Mouse (Mus musculus): Measurements from ENCODE around the gene Dchs2.
A peak's percentile ranks its signal among the peaks of the same experiment; 100 is the strongest.
"Not testable (repeated sequence)": the region's sequence is repeated elsewhere in the genome, so short reads cannot be mapped to it uniquely, and the experiment has no call there.

Gene Dchs2

DNA sequence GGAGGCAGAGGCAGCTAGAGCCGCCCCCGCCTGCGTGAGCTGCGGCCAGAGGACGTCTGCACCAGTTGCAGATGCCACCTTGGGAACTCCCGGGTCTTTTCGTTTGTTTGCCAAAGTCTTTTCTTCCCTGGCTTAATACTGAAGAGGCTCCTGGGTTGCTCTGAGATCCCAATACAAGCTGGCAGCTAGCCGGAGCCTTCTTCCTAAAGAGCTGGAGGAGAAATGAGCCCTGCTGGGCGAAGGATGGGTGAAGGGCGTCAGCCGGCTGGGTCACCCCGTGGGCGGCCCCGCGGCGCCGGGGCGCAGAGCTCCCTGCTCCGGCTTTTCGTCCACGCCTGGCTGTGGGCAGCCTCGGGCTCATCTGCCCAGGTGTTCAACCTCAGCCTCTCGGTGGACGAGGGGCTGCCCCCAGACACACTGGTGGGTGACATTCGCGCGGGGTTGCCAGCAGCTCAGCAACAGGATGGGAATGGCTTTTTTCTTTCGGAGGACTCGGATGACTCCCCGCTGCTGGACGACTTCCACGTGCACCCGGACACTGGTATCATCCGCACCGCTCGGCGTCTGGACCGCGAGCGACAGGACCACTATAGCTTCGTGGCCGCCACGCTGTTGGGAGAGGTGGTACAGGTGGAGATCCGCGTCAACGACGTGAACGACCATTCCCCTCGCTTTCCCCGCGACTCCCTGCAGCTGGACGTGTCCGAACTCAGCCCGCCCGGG lies at the start of gene Dchs2:
Dchs2 (plus strand) TSS at position 223 of the 723 bp plus-strand sequence.
- no peak for DNase-seq (ENCODE audit: low read depth)

DNA sequence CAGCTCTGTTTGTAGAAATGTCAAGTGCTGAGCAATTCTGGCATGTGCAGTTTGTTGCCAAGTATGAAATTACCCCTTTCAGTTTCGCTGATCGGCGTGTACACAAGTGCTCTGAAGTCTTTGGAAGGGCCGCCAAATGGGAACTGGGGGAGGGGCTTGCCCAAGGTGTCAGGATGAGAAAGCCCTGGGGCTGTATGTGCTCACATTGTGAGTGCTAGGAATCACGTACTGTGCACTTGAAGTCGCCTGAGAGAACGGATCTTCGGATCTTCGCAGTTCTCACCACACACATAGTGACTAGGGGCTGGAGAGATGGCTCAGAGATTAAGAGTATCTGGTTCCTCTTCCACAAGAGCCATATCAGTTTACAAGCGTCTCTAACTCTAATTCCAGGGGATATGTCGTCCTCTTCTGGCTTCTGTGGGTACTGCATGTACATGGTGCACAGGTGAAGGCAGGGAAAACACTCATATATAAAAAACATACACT lies 47.1 kb upstream of the Dchs2 start:
- DNase-seq (ENCODE audit: low read depth): peak; percentile 71

DNA sequence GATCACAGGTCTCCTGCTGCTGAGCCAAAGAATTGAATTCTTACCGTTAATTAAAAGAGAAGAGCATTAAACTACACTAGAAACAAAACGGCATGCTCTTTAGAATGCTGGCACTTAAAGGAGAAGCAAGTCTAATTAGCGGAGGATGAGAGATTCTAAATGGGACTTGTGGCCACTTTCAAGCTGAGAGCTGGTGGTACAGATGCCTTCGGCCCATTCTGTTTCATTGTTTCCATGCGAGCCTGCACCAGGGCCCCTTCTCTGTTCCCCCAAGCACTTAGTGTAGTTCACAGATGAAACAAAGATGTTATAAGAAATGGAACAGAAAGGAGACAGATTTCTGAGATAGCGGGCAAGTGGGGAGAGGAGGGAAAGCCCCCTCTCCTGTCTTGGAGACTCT lies 30.2 kb upstream of the Dchs2 start:
- no peak for DNase-seq (ENCODE audit: low read depth)

DNA sequence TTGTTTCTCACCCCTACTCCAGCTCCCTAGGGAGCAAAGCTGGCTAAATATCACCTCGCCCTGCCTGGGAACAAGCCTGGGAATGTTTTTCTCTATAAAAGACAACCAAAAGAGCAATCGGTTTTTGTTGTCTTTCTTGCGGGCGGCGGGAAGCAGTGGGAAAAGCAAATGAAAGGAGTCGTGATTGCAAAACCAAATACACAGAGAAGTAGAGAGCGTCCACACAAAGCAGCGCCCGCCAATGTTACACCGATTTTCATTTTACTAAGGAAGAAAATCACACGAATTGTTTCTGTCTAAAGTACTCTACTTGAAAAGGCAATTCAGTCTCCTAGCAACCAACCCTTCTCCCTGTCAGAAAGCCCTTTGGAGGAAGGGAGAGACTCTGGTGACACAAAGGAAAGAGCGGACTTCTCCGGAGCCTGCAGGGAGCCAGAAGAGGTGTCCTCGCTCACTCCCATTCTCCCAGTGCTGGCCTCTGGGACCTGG lies 29.2 kb upstream of the Dchs2 start:
- DNase-seq (ENCODE audit: low read depth): no peak

DNA sequence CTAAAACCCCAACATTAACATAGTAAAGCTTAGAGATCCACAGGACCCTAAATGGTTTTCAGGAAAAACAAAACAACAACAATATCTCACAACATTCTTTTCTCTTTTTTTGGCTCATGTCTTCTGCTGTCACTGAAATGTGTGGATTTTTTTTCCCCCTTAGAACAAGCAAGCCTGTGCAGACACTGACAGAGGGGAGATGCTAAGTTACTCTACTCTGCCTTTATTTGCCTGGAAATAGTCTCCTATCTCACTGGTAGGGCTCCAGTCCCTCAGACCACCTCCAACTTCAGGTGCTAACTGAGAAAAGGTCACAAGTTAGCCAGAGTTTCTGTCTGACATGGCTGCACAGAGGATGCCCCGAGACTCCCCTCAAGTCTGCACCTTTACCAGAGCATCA lies 28.6 kb upstream of the Dchs2 start:
- DNase-seq (ENCODE audit: low read depth): no peak

DNA sequence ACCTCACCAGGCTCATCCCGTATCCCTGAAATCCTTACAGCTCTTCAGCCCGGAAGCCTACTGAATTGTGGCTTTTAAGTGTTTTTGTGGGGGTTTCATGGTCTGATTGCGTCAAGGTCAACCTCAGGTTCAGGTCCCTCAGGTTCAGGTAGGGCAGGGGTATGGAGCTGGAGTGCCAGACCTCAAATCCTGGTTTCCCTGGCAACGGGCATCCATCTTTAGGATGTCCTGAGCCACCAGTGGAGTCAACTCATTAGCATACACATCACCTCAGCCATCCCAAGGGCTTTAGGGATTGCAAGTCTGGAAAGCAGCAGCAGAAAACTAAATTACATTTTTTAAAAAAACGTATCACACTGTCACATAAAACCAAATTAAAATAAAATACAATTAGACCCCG lies 28.1 kb upstream of the Dchs2 start:
- no peak for DNase-seq (ENCODE audit: low read depth)

DNA sequence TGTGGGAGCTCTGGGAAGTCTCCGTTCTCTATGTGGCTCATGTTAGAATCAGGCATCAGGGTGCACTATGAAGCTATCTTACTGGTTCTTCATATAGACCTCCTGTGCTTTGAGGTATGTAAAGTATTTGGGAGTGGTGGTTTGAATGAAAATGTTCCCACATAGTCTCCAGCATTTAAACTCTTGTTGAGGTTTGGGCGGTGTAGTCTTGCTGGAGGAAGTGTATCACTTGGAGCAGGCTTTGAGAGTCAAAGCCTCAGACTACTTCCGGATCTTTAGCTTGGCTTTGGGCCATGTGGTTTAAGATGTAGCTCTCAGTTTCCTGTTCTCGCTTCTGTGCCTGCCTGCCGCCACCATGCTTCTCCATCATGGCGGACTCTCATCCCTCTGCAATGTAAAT lies 25.5 kb upstream of the Dchs2 start:
- DNase-seq (ENCODE audit: low read depth): no peak

DNA sequence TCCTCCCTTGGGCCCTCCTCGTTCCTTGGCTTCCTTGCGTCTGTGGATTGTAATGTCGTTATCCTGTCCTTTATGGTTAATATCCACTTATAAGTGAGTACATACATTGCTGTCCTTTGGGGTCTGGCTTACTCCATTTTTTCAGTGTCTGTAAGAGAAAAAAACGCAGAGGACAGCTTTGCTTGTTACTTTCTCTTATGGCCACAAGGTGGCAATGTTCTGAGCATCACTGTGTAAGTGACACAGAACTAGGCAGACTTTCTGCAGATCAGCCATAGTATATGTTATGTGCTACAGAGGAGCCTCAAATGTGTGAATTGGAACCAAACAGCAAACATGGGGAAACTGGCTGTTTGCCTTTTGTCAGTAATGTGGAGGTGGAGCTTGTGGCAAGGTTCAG lies 17.6 kb upstream of the Dchs2 start:
- DNase-seq (ENCODE audit: low read depth): peak; percentile 2

DNA sequence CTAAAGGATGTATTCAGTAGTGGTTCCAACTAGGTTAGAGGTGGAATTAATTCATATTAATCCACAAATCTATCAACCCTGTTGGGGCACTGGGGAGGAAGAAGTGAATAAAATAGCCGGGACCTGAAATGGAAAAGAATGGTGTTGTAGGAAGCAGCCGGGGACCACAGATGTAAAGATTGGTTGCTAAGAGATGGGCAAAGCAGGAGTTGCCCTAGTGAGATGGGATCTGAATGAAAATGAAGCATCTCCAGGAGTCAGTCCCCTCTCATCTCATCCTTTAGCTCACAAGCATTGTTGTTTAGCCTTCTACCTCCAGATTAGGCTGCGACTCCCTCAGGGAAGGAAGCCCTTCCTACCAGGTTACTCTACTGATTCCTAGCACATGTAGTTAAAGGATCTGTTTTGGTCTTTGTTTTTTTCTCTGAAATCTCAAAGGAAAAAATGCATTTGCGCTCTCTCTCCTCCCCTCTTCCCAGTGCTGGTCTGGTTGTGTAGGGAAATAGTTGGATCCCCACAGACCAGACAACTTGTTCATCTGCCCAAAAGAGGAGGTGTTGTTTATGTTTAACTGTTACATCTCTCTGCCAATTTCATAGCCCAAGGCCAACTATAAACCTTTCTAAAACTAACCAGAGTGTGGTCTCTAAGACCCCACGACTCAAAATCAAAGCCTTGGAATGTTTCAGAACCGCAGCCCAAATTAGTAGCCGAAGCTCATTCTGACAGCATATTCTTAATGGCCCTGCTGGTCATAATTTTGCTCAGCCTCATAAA lies 16.1 kb upstream of the Dchs2 start:
- no peak for DNase-seq (ENCODE audit: low read depth)

DNA sequence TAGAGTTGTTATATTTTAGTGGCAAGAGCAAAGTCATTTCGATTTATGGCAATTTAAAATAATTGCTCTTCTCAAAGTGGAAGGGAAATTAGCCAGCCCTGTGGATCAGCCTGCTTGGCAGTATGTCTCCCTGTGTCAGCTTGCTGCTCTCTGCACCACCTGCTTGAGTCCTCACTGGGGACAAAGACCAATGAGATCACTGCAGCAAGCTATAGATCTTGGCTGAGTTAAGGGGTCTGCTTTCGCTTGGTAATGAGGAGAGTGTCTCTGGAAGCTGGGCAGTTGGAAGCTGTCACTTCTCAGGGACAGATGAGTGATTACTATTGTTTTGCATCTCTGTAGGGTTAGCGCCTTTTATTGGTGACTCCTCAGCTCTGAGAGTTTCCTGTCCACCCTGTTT lies 14.9 kb upstream of the Dchs2 start:
- DNase-seq (ENCODE audit: low read depth): no peak

DNA sequence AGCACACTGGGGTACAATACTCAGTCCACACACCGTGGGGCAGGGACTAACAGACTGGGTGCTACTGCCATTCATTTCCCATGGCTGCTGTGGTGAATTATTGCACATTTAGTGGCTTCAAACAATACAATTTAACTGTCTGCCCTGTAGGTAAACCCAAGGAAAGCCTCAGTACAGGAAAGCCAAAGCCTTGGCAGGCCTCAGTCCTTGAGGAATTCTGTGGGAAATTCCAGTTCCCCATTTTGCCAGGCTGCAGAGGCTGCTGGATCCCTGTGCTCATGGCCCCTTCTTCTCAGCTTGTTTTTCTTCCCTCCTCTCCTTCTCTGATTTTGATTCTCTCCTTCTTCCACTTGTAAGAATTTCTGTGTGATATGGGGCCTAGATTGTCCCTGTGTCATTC lies 12.8 kb upstream of the Dchs2 start:
- no peak for DNase-seq (ENCODE audit: low read depth)

DNA sequence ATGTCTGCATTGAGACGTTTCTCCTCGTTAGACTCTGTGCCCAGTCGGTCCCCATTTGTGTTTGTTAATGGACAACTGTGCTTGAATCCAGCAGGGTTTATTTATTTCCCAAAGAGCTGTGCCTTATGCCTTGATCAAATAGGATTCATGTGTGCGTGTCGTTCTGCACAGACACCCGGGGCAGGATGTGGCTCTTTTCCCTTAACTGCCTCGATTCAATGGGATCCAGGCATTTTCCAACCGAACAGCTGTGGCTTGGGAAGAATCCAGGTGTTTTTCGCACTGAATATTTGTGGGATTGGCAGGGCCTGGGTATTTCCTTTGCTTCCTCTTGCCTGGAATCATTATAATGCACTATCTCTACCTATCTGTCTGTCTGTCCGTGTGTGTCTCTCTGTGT lies 10.2 kb upstream of the Dchs2 start:
- DNase-seq (ENCODE audit: low read depth): no peak

DNA sequence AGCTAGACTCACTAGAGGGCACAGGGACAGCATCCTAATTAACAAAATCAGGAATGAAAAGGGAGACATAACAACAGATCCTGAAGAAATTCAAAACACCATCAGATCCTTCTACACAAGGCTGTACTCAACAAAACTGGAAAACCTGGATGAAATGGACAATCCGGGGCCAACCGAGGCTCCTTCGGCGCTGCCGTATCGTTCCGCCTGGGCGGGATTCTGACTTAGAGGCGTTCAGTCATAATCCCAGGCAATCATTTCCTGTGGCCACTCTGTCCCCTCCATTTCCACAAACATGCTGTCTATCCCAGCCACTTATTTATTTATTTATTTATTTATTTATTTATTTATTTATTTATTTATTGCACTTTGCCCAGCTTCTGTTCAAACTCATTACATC lies 3.8 kb upstream of the Dchs2 start:
- DNase-seq (ENCODE audit: low read depth): not testable (repeated sequence)

DNA sequence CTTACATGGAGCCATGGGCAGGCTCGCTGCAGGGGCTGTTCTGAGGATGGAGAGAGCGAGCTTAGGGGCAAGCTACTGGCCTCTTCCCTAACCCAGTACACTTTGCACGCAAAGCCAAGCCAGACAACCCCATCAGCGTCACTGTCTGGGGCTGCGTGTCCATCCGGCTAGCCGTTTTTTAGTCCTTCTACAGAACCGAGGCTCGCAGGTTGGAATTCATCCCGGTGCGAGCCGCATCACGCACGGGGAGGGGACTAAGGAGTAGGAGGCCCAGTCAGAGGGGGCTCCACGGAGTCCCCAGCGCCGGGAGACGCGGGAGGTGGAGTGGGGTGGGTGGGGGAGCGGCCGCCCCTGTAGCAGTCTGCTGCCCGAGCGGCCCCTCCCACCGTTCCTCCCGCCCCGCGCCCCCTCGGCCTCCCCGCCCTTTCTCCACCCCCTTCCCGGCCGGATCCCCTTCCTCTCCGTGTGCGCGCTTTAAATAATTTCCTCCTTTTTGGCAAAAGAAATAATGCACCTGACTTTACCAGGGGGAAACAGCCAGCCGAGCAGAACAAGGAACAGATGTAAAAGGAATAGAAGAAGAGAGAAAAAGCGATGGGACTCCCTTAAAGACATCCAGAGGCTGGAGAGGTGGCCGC lies 541 bp upstream of the Dchs2 start:
- no peak for DNase-seq (ENCODE audit: low read depth)

DNA sequence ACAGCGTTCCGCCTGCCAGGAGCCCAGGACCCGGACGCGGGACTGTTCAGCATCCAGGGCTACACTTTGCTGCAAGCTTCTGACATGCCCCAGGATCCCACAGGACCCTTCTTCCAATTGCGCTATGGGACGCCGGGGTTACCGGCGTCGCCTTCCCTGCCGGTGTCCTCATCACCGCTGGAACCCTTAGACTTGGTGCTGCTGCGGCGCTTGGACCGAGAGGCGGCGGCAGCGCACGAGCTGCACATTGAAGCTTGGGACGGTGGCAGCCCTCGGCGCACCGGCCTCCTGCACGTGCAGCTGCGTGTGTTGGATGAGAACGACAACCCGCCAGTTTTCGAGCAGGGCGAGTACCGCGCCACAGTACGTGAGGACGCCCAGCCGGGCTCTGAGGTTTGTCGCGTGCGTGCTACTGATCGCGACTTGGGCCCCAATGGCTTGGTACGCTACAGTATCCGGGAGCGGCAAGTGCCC lies 738 bp downstream of the Dchs2 start:
- DNase-seq (ENCODE audit: low read depth): no peak

DNA sequence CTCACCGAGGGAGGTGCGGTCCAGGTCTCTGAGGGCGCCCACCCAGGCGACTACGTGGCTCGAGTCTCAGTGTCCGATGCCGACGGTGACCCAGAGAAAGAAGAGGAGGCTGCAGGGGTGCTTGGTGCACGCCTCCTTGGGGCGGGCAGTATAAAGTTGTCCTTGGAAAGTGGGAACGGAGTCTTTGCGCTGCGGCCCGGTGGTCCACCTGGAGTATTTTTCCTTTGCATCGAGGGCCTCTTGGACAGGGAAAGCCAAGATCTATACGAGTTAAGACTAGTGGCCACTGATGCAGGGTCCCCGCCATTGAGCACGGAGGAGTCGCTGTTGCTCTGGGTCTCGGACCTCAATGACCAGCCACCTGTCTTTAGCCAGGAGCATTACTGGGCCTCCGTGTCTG lies 1.4 kb downstream of the Dchs2 start:
- no peak for DNase-seq (ENCODE audit: low read depth)

DNA sequence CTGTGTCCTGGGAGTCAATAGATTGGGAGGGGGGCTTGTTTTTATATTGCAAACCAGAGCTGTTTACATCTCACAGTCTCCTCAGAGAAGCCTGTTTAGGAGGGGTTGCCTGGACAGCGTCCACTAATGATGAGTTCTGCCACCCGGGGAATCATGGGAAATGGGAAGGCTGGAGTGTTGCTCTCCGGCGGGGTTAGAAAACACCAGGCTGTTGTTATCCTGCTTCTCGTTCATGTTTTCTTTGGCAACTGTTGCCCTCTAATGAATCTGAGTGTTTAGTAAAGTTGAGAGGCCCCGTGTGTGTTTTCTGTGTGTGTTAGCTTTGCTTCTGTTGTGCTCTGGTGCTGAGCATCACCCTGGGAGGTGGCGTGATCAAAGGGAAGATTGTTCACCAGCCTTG lies 8.7 kb downstream of the Dchs2 start:
- no peak for DNase-seq (ENCODE audit: low read depth)

DNA sequence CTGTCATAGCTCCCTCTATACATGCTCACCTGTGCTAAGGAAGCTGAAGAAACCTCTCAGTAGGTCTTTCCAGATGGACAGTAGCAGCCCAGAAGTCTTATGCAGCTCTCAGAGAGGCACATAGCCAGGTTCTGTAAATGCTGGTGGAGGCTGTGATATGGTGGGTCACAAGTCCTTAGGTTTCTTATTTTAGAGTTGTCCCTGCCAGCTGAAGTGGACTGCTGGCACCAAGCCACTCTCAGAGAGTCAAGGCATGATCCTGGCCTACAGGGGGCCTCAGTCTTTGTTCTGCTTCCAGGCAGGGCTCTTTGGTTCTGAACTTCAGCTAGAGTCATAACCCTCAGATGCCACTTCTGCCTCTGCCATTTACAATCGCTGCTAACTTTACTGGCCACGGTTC lies 11.1 kb downstream of the Dchs2 start:
- DNase-seq (ENCODE audit: low read depth): no peak

DNA sequence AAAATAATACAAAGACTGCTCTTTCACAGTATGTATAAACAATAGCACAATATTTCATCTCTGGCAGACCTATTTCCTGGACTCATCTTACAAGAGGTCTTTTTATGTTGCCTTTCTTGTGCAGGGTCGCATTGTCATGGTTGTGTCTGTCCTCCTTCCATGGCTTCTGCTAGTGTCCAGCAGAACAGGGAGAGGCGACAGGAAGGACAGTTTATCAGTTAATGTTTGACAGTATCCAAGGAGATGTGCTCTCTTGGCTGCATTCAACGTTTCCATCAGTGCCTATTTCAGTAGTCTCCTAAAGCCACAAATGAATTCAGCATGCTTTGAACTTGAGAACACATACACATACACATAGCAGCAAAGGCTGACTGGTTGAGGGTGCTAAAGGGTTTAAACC lies 17.9 kb downstream of the Dchs2 start:
- no peak for DNase-seq (ENCODE audit: low read depth)

DNA sequence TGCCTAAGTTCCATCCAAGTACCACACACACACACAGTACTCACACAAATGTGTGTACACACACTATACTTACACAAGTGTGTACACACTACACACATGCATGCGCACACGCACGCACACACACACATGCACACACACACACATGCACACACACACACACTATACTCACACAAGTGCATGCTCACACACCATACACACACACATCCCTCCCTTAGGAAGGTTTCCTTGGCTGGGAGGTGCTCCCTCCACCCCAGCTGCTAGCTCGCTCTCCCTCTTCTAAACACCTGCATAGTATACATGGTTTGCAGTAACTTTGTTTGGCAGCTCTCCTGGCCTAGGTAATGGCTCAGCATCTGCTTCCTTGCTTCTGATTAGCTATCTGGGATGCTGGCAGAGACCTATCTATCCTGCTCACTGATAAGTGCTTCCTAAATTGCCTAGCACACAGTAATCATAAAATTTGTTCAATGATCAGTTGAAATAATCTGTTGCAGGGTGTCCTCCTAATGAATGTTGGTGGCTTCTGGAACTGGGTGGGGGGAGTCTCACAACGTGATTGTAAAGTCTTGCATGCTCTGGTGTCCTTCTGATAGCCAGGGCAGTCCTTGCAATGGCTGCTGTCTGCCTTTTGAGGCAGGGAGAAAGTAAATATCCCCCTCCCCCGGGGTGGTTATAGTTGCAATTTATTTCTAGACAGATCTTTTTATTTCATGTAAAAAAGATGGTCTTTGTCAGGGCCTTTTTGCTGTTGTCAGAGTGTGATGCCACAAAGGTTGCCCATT lies 19.7 kb downstream of the Dchs2 start:
- DNase-seq (ENCODE audit: low read depth): no peak

DNA sequence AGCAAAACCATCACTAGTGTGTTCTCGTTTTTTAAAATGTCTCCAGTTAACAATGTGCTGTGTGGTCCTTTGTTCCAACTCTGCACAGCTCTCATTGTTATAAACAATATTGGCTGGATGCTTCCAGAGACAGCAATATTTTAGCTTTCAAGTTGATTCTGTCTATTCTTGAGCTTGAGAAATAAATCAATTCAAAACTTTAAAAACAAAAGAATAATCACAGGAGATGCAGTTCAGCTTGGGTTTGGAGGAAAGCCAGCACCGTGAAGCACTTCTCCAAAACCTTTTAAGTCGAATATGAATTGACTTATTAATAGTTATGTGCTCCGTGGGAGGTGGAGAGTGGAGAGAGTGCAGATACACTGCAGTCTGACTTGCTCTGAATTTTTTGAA lies 20.3 kb downstream of the Dchs2 start:
- DNase-seq (ENCODE audit: low read depth): no peak

DNA sequence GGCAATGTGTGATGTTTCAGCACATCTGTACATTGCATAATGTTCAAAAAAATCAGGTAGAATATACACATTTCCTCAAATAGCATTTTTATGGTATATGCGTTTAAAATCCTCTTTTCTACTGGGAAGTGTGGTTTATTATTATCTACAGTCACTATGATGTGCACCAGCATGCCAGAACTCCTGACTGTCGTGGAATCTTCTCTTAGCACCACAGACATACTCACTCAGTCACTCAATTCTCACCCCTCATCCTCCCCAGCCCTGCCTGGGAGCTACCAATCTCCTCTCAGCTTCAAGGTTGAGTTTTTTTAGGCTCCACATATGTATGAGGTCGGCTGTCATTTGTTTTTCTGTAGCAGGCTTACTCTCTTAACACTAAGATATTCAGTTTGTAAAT lies 20.8 kb downstream of the Dchs2 start:
- DNase-seq (ENCODE audit: low read depth): no peak

Data from naive thymus-derived CD4-positive, alpha-beta T cell, adult 2 months (primary cell).